Mouse (Mus musculus) kidney, adult 9 months (tissue): ENCODE data around the gene Ppp2r3d.

Experiments used
- DNase-seq: peaks from one replicate; pipeline ENCODE4 v3.0.0; 2022

Gene Ppp2r3d

GRCm38 (mm10) chr9:124408564-124408963 is 68.1 kb downstream of the Ppp2r3d start:
- no peak for DNase-seq
